Mouse (Mus musculus) olfactory bulb, adult 2 months (tissue): ENCODE measurements around the gene Mast4.

Experiments
- CTCF ChIP-seq: fragments of 200-500 bp; IDR thresholded peaks from 2 replicates; pipeline ENCODE4 v1.5.1; 2012; ENCODE audit warnings: low read depth, mild to moderate bottlenecking, low read length, moderate library complexity; ENCODE audit not compliant: insufficient read depth
- POLR2A ChIP-seq: fragments of 200-500 bp; IDR thresholded peaks from 2 replicates; pipeline ENCODE4 v1.6.1; 2012; ENCODE audit warnings: mild to moderate bottlenecking, low read depth, low read length, moderate library complexity; ENCODE audit not compliant: insufficient read depth

- TF ChIP-seq POLR2A, result no peak
- no peak for TF ChIP-seq CTCF
Measured at GRCm38 (mm10) chr13:103225217-103225894, 108.9 kb downstream of the Mast4 start.
